Mouse (Mus musculus) liver, adult 2 months (tissue): ENCODE measurements at regions not wholly inside any gene's neighbourhood (a gene's known extent, or its start where the extent isn't known, plus 50 kb on each side); places are given as distances from the start of the nearest gene placed in this dataset.

Experiments used
- DNase-seq: peaks from one replicate; pipeline ENCODE4 v3.0.0-alpha.2; 2011; ENCODE audit warnings: low read depth, low spot score; ENCODE audit errors: extremely low read depth
- H3K27ac ChIP-seq: fragments of 200-500 bp; replicated peaks from 2 replicates; pipeline ENCODE4 v1.5.1; 2012; ENCODE audit warnings: low read depth, mild to moderate bottlenecking, control low read depth, inconsistent platforms, low read length; ENCODE audit not compliant: insufficient read depth
- H3K27me3 ChIP-seq: fragments of 200-500 bp; 2 replicates; pipeline ENCODE4 v1.6.1; 2012; ENCODE audit warnings: mild to moderate bottlenecking, moderate library complexity, low read length, inconsistent platforms; ENCODE audit not compliant: control insufficient read depth, insufficient read depth
- H3K36me3 ChIP-seq: fragments of 200-500 bp; 2 replicates; pipeline ENCODE4 v1.6.1; 2012; ENCODE audit warnings: low read length, inconsistent platforms; ENCODE audit not compliant: control insufficient read depth, insufficient read depth
- H3K4me1 ChIP-seq: fragments of 200-500 bp; 2 replicates; pipeline ENCODE4 v1.6.1; 2011; ENCODE audit warnings: low read length; ENCODE audit not compliant: control insufficient read depth, insufficient read depth
- H3K4me3 ChIP-seq: fragments of 200-500 bp; 2 replicates; pipeline ENCODE4 v1.5.1; 2011; ENCODE audit warnings: low read depth, mild to moderate bottlenecking, control low read depth, low read length, moderate library complexity; ENCODE audit not compliant: insufficient read depth
- H3K79me2 ChIP-seq: fragments of 200-500 bp; 2 replicates; pipeline ENCODE4 v1.6.1; 2012; ENCODE audit warnings: inconsistent platforms, mild to moderate bottlenecking, low read length, moderate library complexity; ENCODE audit not compliant: control insufficient read depth, insufficient read depth
- H3K9ac ChIP-seq: fragments of 200-500 bp; 2 replicates; pipeline ENCODE4 v1.6.1; 2012; ENCODE audit warnings: low read depth, mild to moderate bottlenecking, control low read depth, inconsistent platforms, low read length
- CTCF ChIP-seq: fragments of 200-500 bp; IDR thresholded peaks from 2 replicates; pipeline ENCODE4 v1.5.1; 2011; ENCODE audit warnings: low read depth, low read length, control low read depth
- POLR2A ChIP-seq: fragments of 200-500 bp; IDR thresholded peaks from 2 replicates; pipeline ENCODE4 v1.6.1; 2011; ENCODE audit warnings: low read length, control low read depth; ENCODE audit not compliant: insufficient read depth; ENCODE audit errors: extremely low read depth
- WGBS: fragments of 180-500 bp; shearing (Covaris S2); methylation state at CpG from one replicate; pipeline ENCODE4 v1.1.7; 2018; 5-methylcytosine and 5-hydroxymethylcytosine counted together

DNA sequence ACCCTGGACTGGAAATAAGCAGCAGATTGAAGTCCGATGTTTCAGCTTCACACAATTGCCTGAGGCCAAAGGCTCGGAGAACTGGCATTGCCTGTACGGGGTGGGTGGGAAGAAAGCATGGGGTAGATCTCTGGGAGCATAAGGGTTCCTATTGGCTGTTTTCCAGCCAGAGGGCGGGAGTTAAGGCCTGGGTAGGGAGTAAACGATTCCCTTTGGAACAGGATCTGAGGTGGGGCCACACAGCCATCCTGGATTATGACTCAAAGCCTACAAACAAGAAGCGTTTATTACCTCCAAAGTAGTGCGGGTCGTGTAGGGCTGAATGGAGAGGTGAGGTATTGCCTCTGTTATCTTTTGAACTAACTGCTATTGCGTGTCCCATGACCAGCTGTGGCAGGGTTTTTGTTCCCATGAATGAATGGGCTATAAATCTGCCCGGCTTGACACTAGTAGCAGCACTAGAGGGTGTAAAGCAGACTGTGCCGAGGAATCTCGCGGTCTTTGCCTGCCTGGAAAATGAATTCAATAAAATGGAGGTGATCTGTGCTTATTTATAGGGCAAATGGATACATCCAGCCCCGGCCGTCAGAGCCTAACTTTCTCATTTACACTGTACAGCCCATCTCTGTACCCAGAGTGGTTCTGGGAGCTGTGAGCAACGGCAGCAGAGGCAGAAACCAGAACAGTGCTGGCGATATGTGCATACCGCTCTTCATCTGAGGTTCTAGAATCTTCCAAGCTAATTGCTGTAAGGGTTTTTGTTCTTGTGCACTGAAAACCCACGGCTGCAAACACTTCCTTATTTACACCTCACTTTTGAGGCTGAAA, 214.3 kb upstream of the Zfp507 start:
- no peaks in the 10 kb centered on the region for H3K36me3 ChIP-seq
- no peak overlapping the region for H3K27ac ChIP-seq
- H3K4me3 ChIP-seq = no peak overlapping the region
- H3K27me3 ChIP-seq = no peaks in the 10 kb centered on the region
- DNase-seq = no peak
- H3K79me2 ChIP-seq = no peaks in the 10 kb centered on the region
- TF ChIP-seq POLR2A = no peak
- no peak for TF ChIP-seq CTCF
- no peaks in the 10 kb centered on the region for H3K4me1 ChIP-seq
- WGBS = 75% methylated on average over 19 of the region's 19 CpGs
- H3K9ac ChIP-seq = no peak overlapping the region

DNA sequence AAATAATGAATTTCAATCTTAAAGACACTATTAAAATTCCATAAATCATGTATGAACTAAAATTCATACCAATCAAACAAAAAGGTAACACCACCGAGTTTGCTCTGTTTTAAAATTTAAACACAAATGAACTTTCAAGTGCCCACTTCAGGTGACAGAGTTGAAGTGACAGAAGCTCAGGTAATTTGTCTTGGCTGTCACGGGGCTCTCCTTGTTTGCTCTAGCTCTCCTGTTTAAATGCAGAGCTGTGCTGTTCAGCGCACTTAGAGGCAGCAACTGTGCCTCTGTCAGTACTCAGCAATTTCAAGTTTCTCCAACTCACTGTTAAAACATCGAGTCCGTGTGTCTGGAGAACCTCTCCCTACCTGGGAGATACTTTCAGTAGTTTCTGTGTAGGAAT, 193.8 kb upstream of the Zfp507 start:
- TF ChIP-seq POLR2A = no peak
- H3K79me2 ChIP-seq = no peaks in the 10 kb centered on the region
- H3K4me1 ChIP-seq = no peaks in the 10 kb centered on the region
- no peak for DNase-seq
- no peaks in the 10 kb centered on the region for H3K36me3 ChIP-seq
- H3K27ac ChIP-seq = no peak overlapping the region
- H3K4me3 ChIP-seq = no peak overlapping the region
- no peaks in the 10 kb centered on the region for H3K27me3 ChIP-seq
- WGBS = 42% methylated on average over 5 of the region's 5 CpGs
- no peak overlapping the region for H3K9ac ChIP-seq

DNA sequence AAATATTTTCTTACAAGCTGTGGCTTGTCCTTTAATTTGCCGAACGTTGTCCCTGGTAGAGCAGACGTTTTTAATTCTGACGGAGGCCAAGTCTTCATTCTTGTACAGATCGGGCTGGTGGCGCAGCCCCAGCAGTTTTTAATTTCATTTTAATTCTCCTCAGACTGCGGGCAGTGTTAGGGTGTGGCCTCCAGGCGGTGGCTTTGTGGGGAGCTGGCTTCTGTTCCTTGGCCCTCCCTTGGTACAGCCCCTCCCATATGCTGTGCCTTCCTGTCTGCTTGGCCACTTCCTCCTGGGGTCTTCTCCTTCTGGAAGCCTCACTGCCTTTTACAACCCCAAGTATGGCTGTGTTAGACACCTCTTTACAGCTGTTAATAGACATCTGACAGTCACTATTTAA, 189.7 kb upstream of the Zfp507 start:
- no peaks in the 10 kb centered on the region for H3K27me3 ChIP-seq
- H3K36me3 ChIP-seq = no peaks in the 10 kb centered on the region
- no peaks in the 10 kb centered on the region for H3K79me2 ChIP-seq
- DNase-seq = no peak
- no peak overlapping the region for H3K4me3 ChIP-seq
- TF ChIP-seq CTCF (no peak), POLR2A (no peak)
- no peak overlapping the region for H3K9ac ChIP-seq
- H3K27ac ChIP-seq = no peak overlapping the region
- 81% methylated on average over 8 of the region's 8 CpGs for WGBS
- H3K4me1 ChIP-seq = no peaks in the 10 kb centered on the region

DNA sequence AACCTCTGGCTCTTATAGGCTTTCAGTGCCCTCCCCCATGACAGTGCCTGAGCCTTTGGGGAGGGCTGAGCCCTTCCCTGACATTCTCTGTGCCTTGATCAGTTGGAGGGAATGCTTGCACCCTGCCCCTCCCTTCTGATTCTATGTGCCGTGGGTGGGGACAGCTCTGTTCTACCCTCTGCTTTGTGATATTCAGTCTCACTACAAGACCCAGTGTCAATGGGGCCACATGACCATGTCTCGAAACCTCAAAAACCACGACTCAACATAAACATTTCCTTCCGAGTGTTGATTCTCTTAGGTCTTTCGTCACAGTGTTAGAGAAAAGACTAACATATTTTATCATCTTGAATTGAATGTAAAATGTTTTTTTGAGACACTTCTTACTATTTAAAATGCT, 188.3 kb upstream of the Zfp507 start:
- H3K4me3 ChIP-seq = no peak overlapping the region
- 79% methylated on average over 5 of the region's 5 CpGs for WGBS
- no peak overlapping the region for H3K9ac ChIP-seq
- H3K4me1 ChIP-seq = no peaks in the 10 kb centered on the region
- H3K27me3 ChIP-seq = no peaks in the 10 kb centered on the region
- H3K79me2 ChIP-seq = no peaks in the 10 kb centered on the region
- H3K27ac ChIP-seq = no peak overlapping the region
- no peak for TF ChIP-seq POLR2A
- TF ChIP-seq CTCF = no peak
- no peaks in the 10 kb centered on the region for H3K36me3 ChIP-seq
- DNase-seq = no peak

DNA sequence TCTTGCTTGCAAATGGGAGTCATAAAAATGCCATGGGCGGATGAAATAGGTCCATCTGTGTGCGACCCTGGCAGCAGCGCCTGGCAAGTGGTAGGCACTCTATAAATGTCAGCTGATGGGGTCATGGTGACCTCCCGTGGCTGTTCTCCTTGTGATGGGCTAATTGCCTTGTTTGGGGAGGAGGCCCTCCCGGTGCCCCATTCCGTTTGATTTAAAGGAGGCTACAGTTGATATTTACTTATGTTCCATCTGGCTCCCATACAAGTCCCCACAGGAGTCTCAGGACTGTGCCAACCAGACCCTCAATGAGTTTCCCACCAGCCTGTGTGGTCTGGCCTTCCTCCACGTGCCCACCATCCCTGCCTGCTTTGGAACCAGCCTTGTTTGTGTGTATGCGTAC, 186.7 kb upstream of the Zfp507 start:
- Histone ChIP-seq H3K27me3 (no peaks in the 10 kb centered on the region), H3K4me1 (no peaks in the 10 kb centered on the region), H3K9ac (no peak overlapping the region), H3K27ac (no peak overlapping the region), H3K79me2 (no peaks in the 10 kb centered on the region), H3K4me3 (no peak overlapping the region), H3K36me3 (no peaks in the 10 kb centered on the region)
- no peak for TF ChIP-seq CTCF
- TF ChIP-seq POLR2A = no peak
- WGBS = 80% methylated on average over 8 of the region's 8 CpGs
- DNase-seq = no peak

DNA sequence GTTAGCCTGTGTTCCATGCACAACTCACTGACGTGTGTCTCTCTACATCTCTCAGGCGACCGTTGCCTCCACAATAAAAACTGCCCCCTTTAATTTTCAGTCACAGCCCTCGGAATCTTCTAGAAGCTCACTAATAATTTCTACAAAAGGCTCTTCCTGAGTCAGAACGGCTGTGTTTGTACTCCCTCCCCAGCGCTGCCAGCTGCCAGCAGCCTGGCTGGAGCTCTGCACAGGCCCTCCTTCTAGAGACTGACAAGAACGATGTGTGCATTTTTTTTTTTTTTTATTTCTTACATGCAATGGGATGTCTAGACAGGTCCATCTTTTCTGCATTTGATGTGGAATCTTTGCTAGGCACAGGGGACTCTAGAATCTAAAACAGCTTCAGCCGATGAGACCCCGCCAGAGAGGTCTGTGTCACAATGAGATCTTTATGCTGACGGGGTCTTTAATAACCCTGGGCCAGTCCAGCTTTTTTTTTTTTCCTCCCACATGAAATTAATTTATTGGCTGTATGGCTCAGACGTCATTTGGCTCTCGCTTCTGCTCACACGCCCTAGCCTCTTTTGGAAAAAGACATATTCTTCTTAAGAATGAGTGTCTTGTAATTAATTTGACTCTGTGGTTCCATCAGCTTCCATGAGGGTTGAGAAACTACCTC, 185.8 kb upstream of the Zfp507 start:
- no peak overlapping the region for H3K27ac ChIP-seq
- no peaks in the 10 kb centered on the region for H3K27me3 ChIP-seq
- H3K9ac ChIP-seq = no peak overlapping the region
- 86% methylated on average over 13 of the region's 13 CpGs for WGBS
- no peaks in the 10 kb centered on the region for H3K4me1 ChIP-seq
- no peak for TF ChIP-seq POLR2A
- no peak for TF ChIP-seq CTCF
- H3K79me2 ChIP-seq = no peaks in the 10 kb centered on the region
- H3K36me3 ChIP-seq = no peaks in the 10 kb centered on the region
- no peak overlapping the region for H3K4me3 ChIP-seq
- no peak for DNase-seq
